Mouse (Mus musculus): ENCODE measurements around the gene Gucd1. TPM values are rescaled to one million over a fixed set of nuclear protein-coding genes. Genes with fewer than 3 reads are reported as not detected.
"Not testable (repeated sequence)": the region's sequence is repeated elsewhere in the genome, so short reads cannot be mapped to it uniquely, and the experiment has no call there.

Gene Gucd1
- polyA plus RNA-seq, 1 experiment from 2014 or later = 19.6 TPM

DNA sequence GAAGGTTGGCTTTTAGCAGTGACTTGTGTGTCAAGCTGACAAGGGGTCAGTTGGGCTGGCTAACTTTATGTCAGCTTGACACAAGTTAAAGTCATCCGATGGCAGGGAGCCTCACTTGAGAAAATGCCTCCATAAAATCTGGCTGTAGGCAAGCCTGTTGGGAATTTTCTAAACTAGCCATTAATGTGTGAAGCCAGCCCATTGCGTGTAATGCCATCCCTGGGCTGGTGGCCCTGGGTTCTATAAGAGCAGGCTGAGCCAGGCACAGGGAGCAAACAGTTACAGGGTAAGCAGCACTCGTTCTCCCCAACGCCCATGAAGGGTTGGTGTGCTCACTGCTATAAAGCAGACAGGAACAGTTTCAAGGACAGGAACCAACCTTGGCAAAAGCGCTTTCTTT is 35.5 kb downstream of the Gucd1 start:
- Histone ChIP-seq H3K36me3 (no peaks in the 10 kb centered on the region), H3K27me3 (no peaks in the 10 kb centered on the region), H3K4me3 (no peak overlapping the region), H3K4me1 (replicated peaks) (no peaks in the 10 kb centered on the region), H3K9ac (no peak overlapping the region), H3K4me2 (no peak overlapping the region), H3K9me3 (no peaks in the 10 kb centered on the region), H3K27ac (replicated peaks) (no peak overlapping the region)
- ATAC-seq (ENCODE audit: low read depth) = no peak
- WGBS = 81% methylated on average over 5 of the region's 5 CpGs

GRCm38 (mm10) chr10:75481703-75482102 is 36.1 kb downstream of the Gucd1 start:
- H3K4me2 ChIP-seq = no peak overlapping the region
- no peak overlapping the region for H3K4me3 ChIP-seq
- no peaks in the 10 kb centered on the region for H3K36me3 ChIP-seq
- no peaks in the 10 kb centered on the region for H3K4me1 ChIP-seq (replicated peaks)
- WGBS = 95% methylated on average over 4 of the region's 4 CpGs
- H3K9ac ChIP-seq = no peak overlapping the region
- no peaks in the 10 kb centered on the region for H3K27me3 ChIP-seq
- no peaks in the 10 kb centered on the region for H3K9me3 ChIP-seq
- ATAC-seq (ENCODE audit: low read depth) = no peak
- H3K27ac ChIP-seq (replicated peaks) = no peak overlapping the region

- WGBS = 89% methylated on average over 2 of the region's 2 CpGs
- Histone ChIP-seq H3K9ac (no peak overlapping the region), H3K27ac (replicated peaks) (no peak overlapping the region), H3K4me2 (no peak overlapping the region), H3K9me3 (no peaks in the 10 kb centered on the region), H3K36me3 (no peaks in the 10 kb centered on the region), H3K27me3 (no peaks in the 10 kb centered on the region), H3K4me1 (replicated peaks) (no peaks in the 10 kb centered on the region), H3K4me3 (no peak overlapping the region)
- no peak for ATAC-seq (ENCODE audit: low read depth)
Measured at GRCm38 (mm10) chr10:75479955-75480354, 37.8 kb downstream of the Gucd1 start.

GRCm38 (mm10) chr10:75477034-75477433 is 40.7 kb downstream of the Gucd1 start:
- H3K4me2 ChIP-seq = no peak overlapping the region
- H3K27me3 ChIP-seq = no peaks in the 10 kb centered on the region
- ATAC-seq (ENCODE audit: low read depth) = no peak
- whole genome bisulfite sequencing = 71% methylated on average over 9 of the region's 9 CpGs
- H3K36me3 ChIP-seq = no peaks in the 10 kb centered on the region
- no peak overlapping the region for H3K9ac ChIP-seq
- H3K4me3 ChIP-seq = no peak overlapping the region
- H3K4me1 ChIP-seq (replicated peaks) = no peaks in the 10 kb centered on the region
- H3K27ac ChIP-seq (replicated peaks) = no peak overlapping the region
- H3K9me3 ChIP-seq = no peaks in the 10 kb centered on the region

DNA sequence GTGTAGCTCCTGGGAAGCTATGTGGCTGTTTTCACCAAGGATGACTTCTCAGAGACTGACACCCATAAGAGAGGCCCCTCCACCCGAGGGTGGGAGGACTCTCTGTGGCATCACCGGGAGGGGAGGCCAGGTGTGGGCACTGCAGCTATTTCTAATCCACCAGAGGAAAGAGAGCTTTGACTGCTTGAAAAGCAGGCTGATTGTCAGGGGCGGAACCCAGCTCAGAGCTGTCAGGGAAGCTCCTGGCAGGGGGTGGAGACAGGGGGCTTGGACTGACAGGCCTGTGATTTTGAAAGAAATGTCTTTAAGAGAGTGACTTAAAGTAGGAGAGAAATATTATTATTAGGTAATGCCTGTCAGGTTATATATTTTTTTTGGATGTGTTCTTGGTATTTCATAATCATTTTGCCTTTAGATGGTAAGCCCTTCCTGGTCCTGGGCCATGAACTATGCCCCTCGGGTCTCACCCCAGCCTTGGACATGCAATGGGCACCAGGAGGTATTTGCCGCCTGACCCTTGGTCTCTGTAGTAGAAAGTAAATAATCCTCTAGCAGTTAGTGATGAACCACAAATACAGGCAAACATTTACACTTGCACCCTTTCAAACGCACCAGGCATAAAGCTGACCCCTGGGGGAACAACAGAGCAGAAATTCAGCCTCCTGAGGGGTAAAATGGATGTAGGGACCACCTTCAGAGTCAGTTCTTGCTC is 42.5 kb downstream of the Gucd1 start:
- ATAC-seq (ENCODE audit: low read depth); H3K27ac ChIP-seq (replicated peaks); H3K27me3 ChIP-seq; H3K4me3 ChIP-seq; H3K36me3 ChIP-seq; H3K4me1 ChIP-seq (replicated peaks); H3K9ac ChIP-seq; H3K4me2 ChIP-seq; H3K9me3 ChIP-seq: not testable (repeated sequence)
- WGBS = 49% methylated on average over 5 of the region's 6 CpGs

GRCm38 (mm10) chr10:75474571-75474970 is 43.2 kb downstream of the Gucd1 start:
- Histone ChIP-seq H3K27me3 (no peaks in the 10 kb centered on the region), H3K4me2 (no peak overlapping the region), H3K36me3 (no peaks in the 10 kb centered on the region), H3K9me3 (no peaks in the 10 kb centered on the region), H3K27ac (replicated peaks) (no peak overlapping the region), H3K9ac (no peak overlapping the region), H3K4me1 (replicated peaks) (no peaks in the 10 kb centered on the region), H3K4me3 (no peak overlapping the region)
- WGBS = 33% methylated on average over 5 of the region's 5 CpGs
- ATAC-seq (ENCODE audit: low read depth) = no peak

DNA sequence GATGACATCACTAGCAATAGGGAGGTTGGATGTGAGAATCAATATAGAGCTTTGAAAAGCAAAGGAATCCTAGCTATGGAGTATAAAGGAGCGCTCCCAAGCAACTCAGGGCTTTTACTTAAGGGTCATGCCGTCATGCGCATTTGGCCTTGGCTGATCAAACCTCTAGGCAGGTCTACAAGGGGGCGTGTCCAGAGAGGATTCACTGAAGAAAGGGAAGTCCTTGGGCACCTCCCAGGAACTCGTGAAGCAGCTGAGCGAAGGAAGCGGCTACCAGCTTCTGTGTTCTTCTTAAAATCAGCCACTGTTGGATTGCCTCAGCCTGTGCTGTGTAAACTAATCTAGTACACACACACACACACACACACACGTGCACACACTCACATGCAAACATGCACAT is 44.4 kb downstream of the Gucd1 start:
- Histone ChIP-seq H3K36me3 (no peaks in the 10 kb centered on the region), H3K27me3 (no peaks in the 10 kb centered on the region), H3K4me2 (no peak overlapping the region), H3K4me3 (no peak overlapping the region), H3K9me3 (no peaks in the 10 kb centered on the region), H3K27ac (replicated peaks) (no peak overlapping the region), H3K9ac (no peak overlapping the region), H3K4me1 (replicated peaks) (no peaks in the 10 kb centered on the region)
- no peak for ATAC-seq (ENCODE audit: low read depth)
- 76% methylated on average over 8 of the region's 8 CpGs for WGBS

DNA sequence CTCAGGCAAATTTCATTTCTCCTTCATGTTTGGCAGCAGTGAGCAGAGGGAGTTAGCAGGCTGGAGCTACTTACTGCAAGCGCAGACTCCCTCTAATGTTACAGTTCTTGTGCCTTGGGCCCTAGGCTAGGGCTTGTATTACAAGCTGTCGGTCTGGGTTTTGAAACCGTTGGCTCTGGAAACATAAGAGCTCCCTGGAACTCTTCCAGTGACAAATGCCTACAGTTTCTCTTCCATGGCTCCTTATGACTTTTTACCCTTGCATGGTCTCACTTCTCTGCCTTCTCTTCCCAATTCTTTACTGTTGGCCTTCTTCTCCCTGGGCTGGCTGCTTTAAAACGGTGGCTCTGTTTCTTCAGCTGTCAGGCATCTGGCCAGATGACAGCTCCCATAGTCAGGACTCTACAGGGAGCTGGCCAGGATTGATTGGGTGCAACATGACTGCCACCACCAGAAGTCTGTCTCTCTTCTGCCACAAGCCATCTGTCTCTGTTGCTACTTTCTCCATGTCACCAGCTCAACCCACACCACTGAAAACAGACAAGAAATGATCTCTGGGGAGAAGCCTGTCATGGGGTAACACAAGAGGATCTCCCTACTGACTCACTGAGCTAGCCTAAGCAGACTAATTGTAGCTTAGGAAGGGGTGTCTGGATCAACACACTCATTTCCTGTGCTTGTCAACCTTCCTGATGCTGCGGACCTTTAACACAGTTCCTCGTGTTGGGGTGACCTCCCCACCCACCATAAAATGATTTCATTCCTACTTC is 51.8 kb downstream of the Gucd1 start:
- Histone ChIP-seq H3K36me3 (no peaks in the 10 kb centered on the region), H3K4me3 (no peak overlapping the region), H3K4me1 (replicated peaks) (peaks cover 5% of the 10 kb centered on the region; the same call in 1 of the 2 replicates), H3K9ac (no peak overlapping the region), H3K4me2 (no peak overlapping the region), H3K27ac (replicated peaks) (peak overlapping the region; percentile 38; the same call in 1 of the 2 replicates), H3K27me3 (no peaks in the 10 kb centered on the region), H3K9me3 (no peaks in the 10 kb centered on the region)
- 68% methylated on average over 6 of the region's 6 CpGs for WGBS
- no peak for ATAC-seq (ENCODE audit: low read depth)

DNA sequence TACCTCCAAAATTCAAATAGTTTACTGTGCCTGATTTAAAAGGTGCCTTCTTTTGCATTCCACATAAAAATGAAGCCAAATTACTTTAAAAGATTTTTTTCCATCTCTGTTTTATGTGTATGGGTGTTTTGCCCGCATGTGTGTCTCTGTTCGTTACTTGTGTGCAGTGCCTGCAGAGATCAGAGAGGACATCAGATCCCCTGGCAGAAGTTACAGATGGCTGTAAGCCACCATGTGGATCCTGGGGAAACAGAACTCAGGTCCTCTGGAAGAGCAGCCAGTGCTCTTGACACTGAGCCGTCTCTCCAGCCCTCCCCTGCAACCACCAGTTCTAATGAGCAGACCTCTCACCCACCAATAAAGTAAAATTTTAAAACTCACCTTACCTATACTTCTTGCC is 55.0 kb downstream of the Gucd1 start:
- WGBS = 82% methylated on average over 3 of the region's 3 CpGs

GRCm38 (mm10) chr10:75458329-75458728 is 59.4 kb downstream of the Gucd1 start:
- H3K36me3 ChIP-seq = no peaks in the 10 kb centered on the region
- no peak overlapping the region for H3K27ac ChIP-seq (replicated peaks)
- WGBS = 85% methylated on average over 4 of the region's 4 CpGs
- H3K9me3 ChIP-seq = no peaks in the 10 kb centered on the region
- H3K9ac ChIP-seq = no peak overlapping the region
- no peak for ATAC-seq (ENCODE audit: low read depth)
- H3K27me3 ChIP-seq = no peaks in the 10 kb centered on the region
- H3K4me3 ChIP-seq = no peak overlapping the region
- H3K4me1 ChIP-seq (replicated peaks) = 0 out of 2 replicates have a peak, but pooled peaks cover 4% of the 10 kb centered on the region
- H3K4me2 ChIP-seq = no peak overlapping the region

More for the DNA sequence above, 55.0 kb downstream of the Gucd1 start:
- H3K4me3 ChIP-seq = no peak overlapping the region
- peaks cover 5% of the 10 kb centered on the region; the same call in 1 of the 2 replicates for H3K4me1 ChIP-seq (replicated peaks)
- no peaks in the 10 kb centered on the region for H3K9me3 ChIP-seq
- no peaks in the 10 kb centered on the region for H3K36me3 ChIP-seq
- H3K27me3 ChIP-seq = no peaks in the 10 kb centered on the region
- ATAC-seq (ENCODE audit: low read depth) = no peak
- no peak overlapping the region for H3K4me2 ChIP-seq
- H3K27ac ChIP-seq (replicated peaks) = no peak overlapping the region
- H3K9ac ChIP-seq = no peak overlapping the region

GRCm38 (mm10) chr10:75457852-75458251 is 59.9 kb downstream of the Gucd1 start:
- H3K27ac ChIP-seq (replicated peaks) = no peak overlapping the region
- ATAC-seq (ENCODE audit: low read depth) = no peak
- 63% methylated on average over 1 of the region's 1 CpGs for WGBS
- no peak overlapping the region for H3K4me3 ChIP-seq
- H3K9ac ChIP-seq = no peak overlapping the region
- no peaks in the 10 kb centered on the region for H3K27me3 ChIP-seq
- no peaks in the 10 kb centered on the region for H3K36me3 ChIP-seq
- H3K9me3 ChIP-seq = no peaks in the 10 kb centered on the region
- 0 out of 2 replicates have a peak, but pooled peaks cover 4% of the 10 kb centered on the region for H3K4me1 ChIP-seq (replicated peaks)
- no peak overlapping the region for H3K4me2 ChIP-seq

DNA sequence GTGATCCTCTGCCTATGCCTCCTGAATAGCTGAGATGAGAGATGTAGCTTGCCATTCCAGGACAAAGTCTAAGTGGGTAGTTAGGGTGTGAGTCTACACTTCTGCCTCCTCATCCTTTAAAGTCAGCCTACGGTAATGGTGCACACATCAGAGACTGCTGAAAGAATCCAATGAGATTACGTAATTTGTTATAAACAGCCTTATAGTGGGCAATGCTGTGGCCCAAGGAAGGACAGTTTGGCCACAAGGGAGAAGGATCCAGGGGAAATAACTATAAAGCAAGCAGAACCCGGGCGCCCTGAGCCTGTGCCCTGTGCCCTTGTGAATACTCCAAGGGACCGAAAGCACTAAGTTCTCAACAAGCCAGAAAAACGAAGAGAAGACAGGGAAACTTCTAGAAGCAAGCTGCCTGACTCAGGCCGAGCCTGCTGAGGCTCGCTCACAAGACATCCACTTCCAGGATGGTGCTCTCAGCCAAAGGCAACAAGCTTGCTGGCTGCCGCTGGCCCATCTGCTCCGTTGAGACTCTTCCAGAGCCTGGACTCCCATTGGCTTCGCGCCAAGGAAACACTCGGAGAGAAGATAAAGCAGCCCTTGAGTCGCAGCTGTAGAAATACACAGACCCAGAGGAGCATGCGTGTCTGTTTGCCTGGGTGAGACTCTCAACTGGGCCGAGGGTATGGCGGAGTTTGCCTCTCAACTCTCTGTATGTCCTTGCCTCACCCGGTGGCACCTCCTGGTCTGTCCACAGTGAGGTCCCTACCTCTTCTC is 61.5 kb downstream of the Gucd1 start:
- peak; percentile 72 for ATAC-seq (ENCODE audit: low read depth)
- H3K27me3 ChIP-seq; H3K9ac ChIP-seq; H3K9me3 ChIP-seq; H3K4me3 ChIP-seq; H3K4me2 ChIP-seq; H3K27ac ChIP-seq (replicated peaks); H3K36me3 ChIP-seq: not testable (repeated sequence)
- WGBS = 62% methylated on average over 12 of the region's 18 CpGs
- peaks cover 13% of the 10 kb centered on the region for H3K4me1 ChIP-seq (replicated peaks)

All from neural tube, embryonic 13.5 days (tissue).